Mouse (Mus musculus) C2C12 (cell line): ENCODE measurements around the gene P4htm.

Experiments used
- CTCF ChIP-seq: IDR thresholded peaks from one replicate; pipeline ENCODE4 v1.5.1; 2011; ENCODE audit not compliant: control insufficient read depth, insufficient read depth, insufficient read length
- MYOD1 ChIP-seq: IDR thresholded peaks from one replicate; pipeline ENCODE4 v1.6.1; 2011; ENCODE audit warnings: low read depth; ENCODE audit not compliant: control insufficient read depth, insufficient read length
- MYOG ChIP-seq: IDR thresholded peaks from one replicate; pipeline ENCODE4 v1.6.1; 2011; ENCODE audit not compliant: control insufficient read depth, insufficient read length; ENCODE audit errors: extremely low read depth

DNA sequence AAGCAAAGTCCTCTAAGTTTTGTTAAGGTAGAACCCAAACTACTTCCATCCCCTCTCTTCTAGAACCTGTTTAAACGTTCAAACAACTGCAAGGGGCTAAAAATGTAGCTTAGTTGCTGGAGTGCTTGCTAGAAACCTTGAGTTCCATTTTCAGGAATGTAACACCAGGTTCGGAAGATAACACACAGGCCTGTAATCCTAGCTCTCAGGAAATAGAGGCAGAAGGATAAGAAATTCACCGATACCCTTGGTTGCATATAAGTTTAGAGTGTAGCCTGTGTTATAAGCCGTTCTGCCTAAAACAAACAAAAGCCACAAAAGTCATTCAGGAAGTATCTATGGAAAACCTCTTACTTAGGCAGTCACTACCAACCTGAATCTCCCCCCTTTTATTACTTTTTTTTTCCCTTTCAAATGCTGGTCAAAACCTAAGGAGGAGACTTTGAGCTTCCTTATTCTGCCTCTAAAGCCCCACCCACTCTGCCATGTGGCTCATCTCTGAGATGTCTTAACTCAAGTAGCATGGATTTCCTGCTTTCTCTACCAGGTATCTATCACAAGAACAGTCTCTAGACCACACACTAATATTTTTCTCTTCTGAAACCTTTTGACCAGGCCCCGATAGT is 34.3 kb upstream of the P4htm start:
- no peak for TF ChIP-seq CTCF
- no peak for TF ChIP-seq MYOG
- no peak for TF ChIP-seq MYOD1
